Mouse (Mus musculus) telencephalon, adult 2 months (tissue): ENCODE measurements at regions not wholly inside any gene's neighbourhood (a gene's known extent, or its start where the extent isn't known, plus 50 kb on each side); places are given as distances from the start of the nearest gene placed in this dataset.

ENCODE experiments used
- DNase-seq: peaks from one replicate; pipeline ENCODE4 v3.0.0-alpha.2; 2011; ENCODE audit warnings: low read depth, low spot score

- no peak for DNase-seq
Observed at GRCm38 (mm10) chr2:178990959-178991358, 451.3 kb upstream of the Cdh4 start.

GRCm38 (mm10) chr2:178992334-178993116 lies 449.7 kb upstream of the Cdh4 start:
- DNase-seq: no peak

GRCm38 (mm10) chr2:178997921-178998320 lies 444.3 kb upstream of the Cdh4 start:
- DNase-seq: no peak

- DNase-seq: no peak
Observed at GRCm38 (mm10) chr2:179000448-179001081, 441.7 kb upstream of the Cdh4 start.

GRCm38 (mm10) chr2:179007766-179008165 lies 434.5 kb upstream of the Cdh4 start:
- no peak for DNase-seq

- no peak for DNase-seq
Observed at GRCm38 (mm10) chr2:179013891-179014593, 428.2 kb upstream of the Cdh4 start.

GRCm38 (mm10) chr2:179022675-179023194 lies 419.5 kb upstream of the Cdh4 start:
- DNase-seq: no peak

- no peak for DNase-seq
Observed at GRCm38 (mm10) chr2:179024225-179024624, 418.0 kb upstream of the Cdh4 start.

GRCm38 (mm10) chr2:179033171-179033570 lies 409.1 kb upstream of the Cdh4 start:
- no peak for DNase-seq

GRCm38 (mm10) chr2:179035446-179035845 lies 406.8 kb upstream of the Cdh4 start:
- no peak for DNase-seq

- peak; percentile 56 for DNase-seq
Observed at GRCm38 (mm10) chr2:179039697-179040096, 402.5 kb upstream of the Cdh4 start.

- DNase-seq: no peak
Observed at GRCm38 (mm10) chr2:179043671-179044070, 398.6 kb upstream of the Cdh4 start.

GRCm38 (mm10) chr2:179045361-179045760 lies 396.9 kb upstream of the Cdh4 start:
- DNase-seq: no peak

- DNase-seq: peak; percentile 18
Observed at GRCm38 (mm10) chr2:179054441-179054840, 387.8 kb upstream of the Cdh4 start.

- DNase-seq: no peak
Observed at GRCm38 (mm10) chr2:179064616-179065015, 377.6 kb upstream of the Cdh4 start.

- no peak for DNase-seq
Observed at GRCm38 (mm10) chr2:179069520-179069919, 372.7 kb upstream of the Cdh4 start.

- DNase-seq: no peak
Observed at GRCm38 (mm10) chr2:179070346-179070745, 371.9 kb upstream of the Cdh4 start.

GRCm38 (mm10) chr2:179080462-179081274 lies 361.6 kb upstream of the Cdh4 start:
- DNase-seq: no peak

- DNase-seq: no peak
Observed at GRCm38 (mm10) chr2:179086915-179087314, 355.3 kb upstream of the Cdh4 start.

- DNase-seq: no peak
Observed at GRCm38 (mm10) chr2:179091480-179091879, 350.8 kb upstream of the Cdh4 start.

- peak; percentile 6 for DNase-seq
Observed at GRCm38 (mm10) chr2:179093996-179094395, 348.2 kb upstream of the Cdh4 start.
